In the genomic region with DNA sequence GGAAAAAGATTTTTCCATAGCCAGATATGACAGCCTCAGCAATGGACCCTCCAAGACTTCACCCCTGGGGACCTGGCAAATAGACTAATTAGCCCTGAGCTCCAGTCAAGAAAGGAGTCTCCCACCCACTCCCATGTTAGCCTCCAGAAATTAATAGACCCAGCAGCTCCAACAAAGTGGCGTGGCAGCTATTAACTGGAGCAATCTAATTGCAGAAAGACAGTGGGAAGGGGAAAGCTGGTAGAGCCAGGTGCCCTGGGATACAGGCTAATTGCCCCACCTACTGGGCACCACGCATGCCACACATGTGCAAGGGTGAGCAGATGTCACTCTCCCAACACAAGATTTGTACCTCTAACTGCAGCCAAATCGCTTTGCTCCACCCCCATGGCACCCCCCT, we compare ENCODE assay signal across 11 mouse cellular contexts.
DNase-seq lines count a peak whose midpoint lies in the region; ATAC-seq and TF ChIP-seq lines count a peak whose summit lies in the region.
"Had no signal": no experiment of that assay in that cellular context is flagged by ENCODE, and none has a peak within 500 bp of the region (broad histone marks: within the 10 kb centered on the region; RNA-seq: fewer than 3 reads in every experiment).

No protein-coding gene starts in this region.

- TF ChIP-seq CTCF in heart, adult 2 months (IDR thresholded peaks at IDR 0.05) = peak; percentile 52
- TF ChIP-seq CTCF in lung, embryonic 14.5 days (IDR thresholded peaks at IDR 0.05; ENCODE audit: low read depth) = peak; percentile 48
- peak in 2 of 3 experiments; percentile 15 to 18; a peak in 3 of 6 replicates for TF ChIP-seq CTCF in MEL (IDR thresholded peaks at IDR 0.05 in 2 of 3, conservative IDR thresholded peaks at IDR 0.05 in 1 of 3; ENCODE audit: control insufficient read depth in 1 of 3, insufficient read depth in 1 of 3, low read depth in 2 of 3, low read length in 3 of 3, poor library complexity in 1 of 3, severe bottlenecking in 1 of 3)

- ATAC-seq in lung, embryonic 14.5 days (ENCODE audit: insufficient read depth) = no peak
- ATAC-seq in megakaryocyte, adult 5-6 weeks (ENCODE audit: poor library complexity, severe bottlenecking) = no peak
- ATAC-seq: forebrain, embryonic 16.5 days had no signal

- no peak overlapping the region for H3K4me3 ChIP-seq in heart, adult 2 months
- H3K4me3 ChIP-seq in lung, embryonic 14.5 days (ENCODE audit: low read depth, low read length) = no peak overlapping the region
- H3K4me3 ChIP-seq in MEL (ENCODE audit: control insufficient read depth in 1 of 2, insufficient read depth in 1 of 2, low read depth in 2 of 2, low read length in 2 of 2) = no peak overlapping the region
- H3K4me3 ChIP-seq: heart, embryonic 13.5 days; liver, embryonic 13.5 days had no signal

- no peaks in the 10 kb centered on the region for H3K79me2 ChIP-seq in heart, adult 2 months (replicated peaks; ENCODE audit: control insufficient read depth, insufficient read depth, low read length)
- no peaks in the 10 kb centered on the region for H3K79me2 ChIP-seq in MEL (ENCODE audit: control insufficient read depth, insufficient read depth, low read length, poor library complexity)

- 46% methylated on average over 3 of the region's 3 CpGs for WGBS in heart, adult 2 months
- 52% methylated on average over 3 of the region's 3 CpGs for WGBS in lung, embryonic 14.5 days

- no peak for TF ChIP-seq EP300 in heart, adult 2 months (IDR thresholded peaks at IDR 0.05; ENCODE audit: insufficient read depth, low read depth, low read length)
- no peak for TF ChIP-seq EP300 in MEL (IDR thresholded peaks at IDR 0.05; ENCODE audit: low read depth in 1 of 2, low read length in 2 of 2)

- no peaks in the 10 kb centered on the region for H3K36me3 ChIP-seq in heart, adult 2 months (ENCODE audit: control insufficient read depth, insufficient read depth, low read length)
- H3K36me3 ChIP-seq in lung, embryonic 14.5 days (ENCODE audit: insufficient read depth) = no peaks in the 10 kb centered on the region
- H3K36me3 ChIP-seq in MEL (ENCODE audit: control insufficient read depth in 1 of 2, insufficient read depth in 2 of 2, low read length in 2 of 2) = no peaks in the 10 kb centered on the region
- H3K36me3 ChIP-seq: heart, embryonic 13.5 days; liver, embryonic 13.5 days had no signal

- TF ChIP-seq RAD21 in MEL (IDR thresholded peaks at IDR 0.05; ENCODE audit: low read depth, low read length) = peak; percentile 21

- H3K4me2 ChIP-seq in lung, embryonic 14.5 days = no peak overlapping the region
- H3K4me2 ChIP-seq: heart, embryonic 13.5 days; liver, embryonic 13.5 days had no signal

- no peaks in the 10 kb centered on the region for H3K9me3 ChIP-seq in lung, embryonic 14.5 days (ENCODE audit: low read depth, low read length)
- H3K9me3 ChIP-seq in MEL (replicated peaks; ENCODE audit: insufficient read depth, low read length) = no peaks in the 10 kb centered on the region
- H3K9me3 ChIP-seq: heart, embryonic 13.5 days; liver, embryonic 13.5 days had no signal

- H3K9ac ChIP-seq in heart, adult 2 months (ENCODE audit: low read depth, low read length) = no peak overlapping the region
- no peak overlapping the region for H3K9ac ChIP-seq in lung, embryonic 14.5 days
- no peak overlapping the region for H3K9ac ChIP-seq in MEL (ENCODE audit: control insufficient read depth, low read depth, low read length, poor library complexity, severe bottlenecking)
- H3K9ac ChIP-seq: heart, embryonic 13.5 days; liver, embryonic 13.5 days had no signal

- H3K27ac ChIP-seq in heart, adult 2 months = no peak overlapping the region
- no peak overlapping the region for H3K27ac ChIP-seq in lung, embryonic 14.5 days (ENCODE audit: low read depth)
- H3K27ac ChIP-seq in MEL (ENCODE audit: control insufficient read depth, low read depth, low read length) = no peak overlapping the region
- H3K27ac ChIP-seq: heart, embryonic 13.5 days; liver, embryonic 13.5 days had no signal

- H3K4me1 ChIP-seq in heart, adult 2 months (ENCODE audit: control insufficient read depth, insufficient read depth, low read length) = no peaks in the 10 kb centered on the region
- H3K4me1 ChIP-seq in lung, embryonic 14.5 days (ENCODE audit: insufficient read depth) = no peaks in the 10 kb centered on the region
- H3K4me1 ChIP-seq in MEL (ENCODE audit: control insufficient read depth in 1 of 2, insufficient read depth in 2 of 2, low read length in 2 of 2) = no peaks in the 10 kb centered on the region
- H3K4me1 ChIP-seq: heart, embryonic 13.5 days; liver, embryonic 13.5 days had no signal

- no peak for DNase-seq in heart, adult 2 months
- DNase-seq in heart, postnatal 14 days = no peak
- DNase-seq in lung, embryonic 14.5 days = no peak
- DNase-seq in lung, postnatal 10 days = no peak
- no peak for DNase-seq in MEL (ENCODE audit: low read depth, low spot score)
- peak; percentile 37 to 55 for DNase-seq in kidney, postnatal 4 days
- no peak for DNase-seq in B cell, adult 2 months
- DNase-seq: liver, embryonic 13.5 days had no signal

- H3K27me3 ChIP-seq in heart, adult 2 months (ENCODE audit: control insufficient read depth, insufficient read depth, low read length) = no peaks in the 10 kb centered on the region
- H3K27me3 ChIP-seq in lung, embryonic 14.5 days (ENCODE audit: insufficient read depth, low read length) = no peaks in the 10 kb centered on the region
- no peaks in the 10 kb centered on the region for H3K27me3 ChIP-seq in MEL (ENCODE audit: control insufficient read depth in 1 of 2, insufficient read depth in 2 of 2, low read length in 2 of 2)
- H3K27me3 ChIP-seq: liver, embryonic 13.5 days had no signal

- intact Hi-C loops in heart, adult 2 months (cut with DNase I) = loop anchor here (2.0 to 5.0 kb wide), 2 partner anchors 213 to 274 kb away; no protein-coding TSS in a partner anchor
- intact Hi-C loops in heart, postnatal 14 days (cut with DNase I) = loop anchor here (5.0 kb wide), 1 partner anchor 214 kb away; no protein-coding TSS in a partner anchor

- no peak for TF ChIP-seq POLR2A in heart, adult 2 months (IDR thresholded peaks at IDR 0.05; ENCODE audit: insufficient read depth, low read depth, low read length)
- TF ChIP-seq POLR2A in MEL (IDR thresholded peaks at IDR 0.05; ENCODE audit: control insufficient read depth in 1 of 2, insufficient read depth in 1 of 2, low read depth in 1 of 2, low read length in 2 of 2, poor library complexity in 1 of 2) = no peak

TF ChIP-seq in MEL, 35 proteins besides CTCF, POLR2A, EP300 and RAD21:
- TF ChIP-seq MAFK (IDR thresholded peaks at IDR 0.05; ENCODE audit: borderline replicate concordance, low read depth, low read length) (no peak), NELFE (IDR thresholded peaks at IDR 0.05; ENCODE audit: low read depth, low read length) (no peak), SMC3 (IDR thresholded peaks at IDR 0.05; ENCODE audit: low read depth, low read length) (peak; percentile 23; the same call in 1 of the 2 replicates), ZMIZ1 (IDR thresholded peaks at IDR 0.05; ENCODE audit: low read depth, low read length) (no peak), USF1 (IDR thresholded peaks at IDR 0.05; ENCODE audit: low read depth, low read length) (no peak), ZKSCAN1 (IDR thresholded peaks at IDR 0.05; ENCODE audit: low read depth, low read length) (no peak)

Comparison
In these comparisons a context has a peak if more than half of its experiments do, and no peak if none do; other contexts are left out.
1. DNase-seq: peak in kidney, postnatal 4 days (2 of 2); none in heart, adult 2 months (0 of 2), heart, postnatal 14 days (0 of 2), lung, embryonic 14.5 days (single experiment), lung, postnatal 10 days (single experiment), MEL (single experiment) and B cell, adult 2 months (0 of 2).
2. Peak in every context shown above with its lines, with median percentiles within 50 percentile points of each other: CTCF ChIP-seq.